Mouse (Mus musculus) left cerebral cortex, postnatal 4 days (tissue): ENCODE data around the gene Mrpl51. TPM values are rescaled to one million over a fixed set of nuclear protein-coding genes. Genes with fewer than 3 reads are reported as not detected.
"Not testable (repeated sequence)": the region's sequence is repeated elsewhere in the genome, so short reads cannot be mapped to it uniquely, and the experiment has no call there.

Experiments
- DNase-seq: peaks from one replicate; pipeline ENCODE4 v3.0.0-alpha.2; 2022
- intact Hi-C: fragments of 180-260 bp; cut with DNase I; formaldehyde crosslinking; loops from one replicate; pipeline ENCODE4 v1.15.1; 2025
- total RNA-seq, 2 experiments: library from RNA; stranded (reverse); gene quantifications; 2 replicates each; pipeline ENCODE4 v1.2.3; 2021

The Mrpl51 gene
- total RNA-seq, 2 experiments from 2014 or later: 67.7 to 72.7 TPM

GRCm38 (mm10) chr6:125158944-125159492 is 32.6 kb upstream of the Mrpl51 start:
- DNase-seq: no peak
- intact Hi-C loops: no loop called here

GRCm38 (mm10) chr6:125159773-125160557 is 31.6 kb upstream of the Mrpl51 start:
- intact Hi-C loops: loop anchor here (5.0 kb wide), 1 partner anchor 112 kb away; no protein-coding TSS in a partner anchor
- no peak for DNase-seq

DNA sequence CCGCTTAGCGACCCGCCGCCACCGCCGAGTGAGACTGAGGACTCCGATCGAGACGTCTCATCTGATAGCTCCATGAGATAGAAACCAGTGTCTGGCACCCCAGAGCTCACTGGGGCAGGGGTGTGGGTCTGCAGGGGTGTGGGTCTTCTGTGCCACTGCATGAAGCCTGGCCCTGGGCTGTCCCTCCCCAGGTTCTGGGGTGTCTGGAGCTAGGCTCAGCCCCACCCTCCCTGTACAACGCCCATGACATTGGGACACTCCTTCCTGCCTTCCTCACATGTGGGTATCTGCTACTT is 31.1 kb upstream of the Mrpl51 start:
- DNase-seq: no peak
- intact Hi-C loops: loop anchor here (5.0 kb wide), 1 partner anchor 112 kb away; no protein-coding TSS in a partner anchor

DNA sequence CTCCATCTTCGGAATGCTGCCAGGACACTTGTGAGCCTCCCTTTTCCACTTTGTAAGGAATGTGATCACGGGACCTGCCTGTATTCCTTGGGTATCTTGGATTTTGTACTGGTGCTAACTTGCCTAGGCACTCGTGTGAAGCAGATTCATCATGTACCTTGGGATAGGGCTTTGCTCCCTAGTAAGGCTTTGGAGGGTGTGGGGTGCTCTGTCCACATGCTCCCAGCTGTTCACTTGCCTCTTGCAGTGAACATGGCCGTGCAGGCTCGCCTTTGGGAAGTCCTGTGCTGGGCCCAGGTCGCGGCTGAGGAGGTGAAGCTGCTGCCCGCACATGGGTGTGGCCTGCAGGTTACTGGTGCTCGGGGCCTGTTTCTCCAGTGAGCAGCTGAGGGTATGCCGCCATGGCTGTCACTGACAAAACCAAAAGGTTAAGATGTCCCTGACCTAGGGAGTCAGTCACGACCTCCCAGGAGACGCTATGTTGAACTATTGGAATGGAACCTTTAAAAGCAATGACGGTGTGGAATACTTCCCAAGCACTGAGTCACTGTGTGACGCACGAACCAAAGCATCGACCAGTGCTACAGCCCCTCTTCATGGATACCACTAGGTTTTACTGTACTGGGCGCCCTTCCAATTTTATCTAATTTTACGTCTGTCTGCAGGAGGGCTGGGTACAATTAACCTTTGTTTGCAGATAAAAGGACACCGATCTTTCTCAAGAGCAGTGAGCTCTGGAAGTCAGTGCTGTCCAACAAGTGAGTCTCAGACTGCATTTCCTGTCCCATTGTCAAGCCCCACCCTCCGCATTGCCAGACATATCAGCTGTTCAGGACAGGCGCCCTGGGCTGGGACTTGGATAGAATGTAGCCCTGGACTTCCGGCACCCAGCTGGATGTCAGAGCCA is 30.5 kb upstream of the Mrpl51 start:
- intact Hi-C loops: loop anchor here (5.0 kb wide), 1 partner anchor 111 kb away; no protein-coding TSS in a partner anchor
- peak; percentile 28 for DNase-seq

DNA sequence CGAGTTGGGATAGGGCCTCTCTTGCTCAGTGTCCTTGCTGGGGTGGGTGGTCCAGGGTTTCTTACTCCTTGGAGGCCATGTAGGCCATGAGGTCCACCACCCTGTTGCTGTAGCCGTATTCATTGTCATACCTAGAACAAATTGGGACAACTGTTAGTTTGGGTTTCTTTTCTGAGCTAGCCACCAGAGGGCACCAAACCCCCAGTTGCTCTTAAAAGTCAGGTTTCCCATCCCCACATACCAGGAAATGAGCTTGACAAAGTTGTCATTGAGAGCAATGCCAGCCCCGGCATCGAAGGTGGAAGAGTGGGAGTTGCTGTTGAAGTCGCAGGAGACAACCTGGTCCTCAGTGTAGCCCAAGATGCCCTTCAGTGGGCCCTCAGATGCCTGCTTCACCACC is 29.6 kb upstream of the Mrpl51 start:
- intact Hi-C loops: loop anchor here (5.0 kb wide), 1 partner anchor 110 kb away; no protein-coding TSS in a partner anchor
- DNase-seq: peak; percentile 72

DNA sequence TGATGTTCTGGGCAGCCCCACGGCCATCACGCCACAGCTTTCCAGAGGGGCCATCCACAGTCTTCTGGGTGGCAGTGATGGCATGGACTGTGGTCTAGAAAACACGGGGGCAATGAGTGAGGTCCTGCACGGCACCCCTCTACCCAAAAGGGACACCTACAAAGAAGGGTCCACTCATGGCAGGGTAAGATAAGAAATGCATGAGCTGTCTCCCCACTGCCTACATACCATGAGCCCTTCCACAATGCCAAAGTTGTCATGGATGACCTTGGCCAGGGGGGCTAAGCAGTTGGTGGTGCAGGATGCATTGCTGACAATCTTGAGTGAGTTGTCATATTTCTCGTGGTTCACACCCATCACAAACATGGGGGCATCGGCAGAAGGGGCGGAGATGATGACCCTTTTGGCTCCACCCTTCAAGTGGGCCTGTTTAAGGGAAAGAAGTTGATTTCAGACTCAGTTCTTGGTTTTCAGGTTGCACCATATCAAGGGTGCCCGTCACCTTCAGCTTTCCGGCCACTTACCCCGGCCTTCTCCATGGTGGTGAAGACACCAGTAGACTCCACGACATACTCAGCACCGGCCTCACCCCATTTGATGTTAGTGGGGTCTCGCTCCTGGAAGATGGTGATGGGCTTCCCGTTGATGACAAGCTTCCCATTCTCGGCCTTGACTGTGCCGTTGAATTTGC is 28.8 kb upstream of the Mrpl51 start:
- not testable (repeated sequence) for DNase-seq

GRCm38 (mm10) chr6:125163801-125164657 is 27.6 kb upstream of the Mrpl51 start:
- intact Hi-C loops: loop anchor here (5.0 kb wide), 1 partner anchor 108 kb away; no protein-coding TSS in a partner anchor
- no peak for DNase-seq

More for the DNA sequence above, 28.8 kb upstream of the Mrpl51 start:
- intact Hi-C loops: loop anchor here (5.0 kb wide), 1 partner anchor 110 kb away; no protein-coding TSS in a partner anchor

GRCm38 (mm10) chr6:125164672-125165327 is 26.8 kb upstream of the Mrpl51 start:
- peak; percentile 78 for DNase-seq
- intact Hi-C loops: loop anchor here (5.0 kb wide), 1 partner anchor 108 kb away; no protein-coding TSS in a partner anchor

DNA sequence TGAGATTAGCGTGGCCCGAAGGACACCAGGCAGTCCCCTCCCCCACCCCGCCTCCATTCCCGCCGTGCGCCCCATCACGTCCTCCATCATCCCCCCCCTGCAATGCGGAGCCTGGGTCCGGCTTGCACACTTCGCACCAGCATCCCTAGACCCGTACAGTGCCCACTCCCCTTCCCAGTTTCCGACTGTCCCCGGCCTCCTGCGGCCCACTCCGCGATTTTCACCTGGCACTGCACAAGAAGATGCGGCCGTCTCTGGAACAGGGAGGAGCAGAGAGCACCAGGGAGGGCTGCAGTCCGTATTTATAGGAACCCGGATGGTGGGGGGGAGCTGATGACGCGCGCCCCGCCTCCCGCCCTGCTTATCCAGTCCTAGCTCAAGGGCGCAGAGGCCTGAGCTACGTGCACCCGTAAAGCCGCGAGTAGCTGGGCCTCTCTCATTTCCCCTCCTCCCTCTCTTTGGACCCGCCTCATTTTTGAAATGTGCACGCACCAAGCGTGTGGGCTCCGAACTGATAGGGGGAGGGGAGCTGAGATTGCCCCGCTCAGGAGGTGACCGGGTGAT is 26.2 kb upstream of the Mrpl51 start:
- DNase-seq: peak; percentile 98
- intact Hi-C loops: no loop called here

DNA sequence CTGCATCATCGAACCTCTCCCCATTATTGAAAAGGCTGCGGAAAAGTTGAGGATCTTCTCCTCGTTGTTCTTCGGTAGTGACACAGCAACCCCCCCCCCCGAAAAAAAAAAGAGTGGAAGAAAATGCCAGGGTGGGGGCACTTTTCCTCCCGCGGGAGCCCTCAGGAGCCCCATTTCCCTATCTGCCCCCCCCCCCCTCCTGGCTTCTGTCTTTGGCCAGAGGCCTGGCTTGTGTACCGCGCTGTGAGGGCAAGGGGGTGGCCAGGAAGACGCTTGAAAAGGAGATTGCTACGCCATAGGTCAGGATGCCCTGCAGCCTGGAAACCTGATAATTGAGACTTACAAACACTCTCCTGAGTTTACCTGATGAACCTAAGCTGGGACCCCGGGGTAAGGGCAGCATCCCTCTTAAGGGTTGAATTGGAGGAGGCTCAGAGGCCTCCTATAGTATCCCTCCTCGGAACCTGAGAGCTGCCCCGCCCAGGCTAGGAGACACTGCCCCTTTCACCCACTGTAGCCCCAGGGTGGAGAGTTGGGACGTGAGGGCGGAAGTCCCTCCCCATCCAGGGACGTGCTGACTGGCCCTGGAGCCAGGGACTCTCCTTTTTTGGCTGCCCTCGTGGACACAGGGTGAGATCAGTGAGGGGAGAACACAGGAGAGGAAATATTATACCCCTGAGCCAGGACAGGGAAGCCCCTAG is 25.4 kb upstream of the Mrpl51 start, which contains the start of gene Gapdh:
TSS of gene Gapdh (minus strand) at position 417 of the 701 bp plus-strand sequence.
- intact Hi-C loops: no loop called here
- DNase-seq: peak; percentile 68

- intact Hi-C loops: no loop called here
Observed at GRCm38 (mm10) chr6:125166861-125167650, 24.5 kb upstream of the Mrpl51 start.

DNA sequence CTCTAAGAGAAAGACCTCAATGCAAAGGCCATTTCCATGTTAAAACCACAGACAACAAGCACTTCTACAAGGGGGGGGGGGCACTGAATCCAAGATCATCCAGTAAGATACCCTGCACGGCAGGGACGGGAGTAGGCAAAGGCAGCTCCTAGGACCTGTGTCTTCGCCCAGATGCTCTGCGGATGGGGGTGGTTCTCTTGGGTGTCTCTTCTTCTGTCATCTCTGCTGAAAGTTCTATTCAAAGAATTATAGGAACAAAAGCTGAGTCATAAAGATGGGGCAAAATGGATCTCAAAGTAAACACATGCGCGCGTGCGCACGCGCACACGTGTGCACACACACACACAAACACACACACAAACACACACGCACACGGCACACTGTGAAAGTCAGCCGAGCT is 23.5 kb upstream of the Mrpl51 start:
- DNase-seq: no peak
- intact Hi-C loops: no loop called here

More at GRCm38 (mm10) chr6:125166861-125167650, 24.5 kb upstream of the Mrpl51 start:
- peak; percentile 66 for DNase-seq

GRCm38 (mm10) chr6:125170194-125170593 is 21.4 kb upstream of the Mrpl51 start:
- intact Hi-C loops: no loop called here
- no peak for DNase-seq

DNA sequence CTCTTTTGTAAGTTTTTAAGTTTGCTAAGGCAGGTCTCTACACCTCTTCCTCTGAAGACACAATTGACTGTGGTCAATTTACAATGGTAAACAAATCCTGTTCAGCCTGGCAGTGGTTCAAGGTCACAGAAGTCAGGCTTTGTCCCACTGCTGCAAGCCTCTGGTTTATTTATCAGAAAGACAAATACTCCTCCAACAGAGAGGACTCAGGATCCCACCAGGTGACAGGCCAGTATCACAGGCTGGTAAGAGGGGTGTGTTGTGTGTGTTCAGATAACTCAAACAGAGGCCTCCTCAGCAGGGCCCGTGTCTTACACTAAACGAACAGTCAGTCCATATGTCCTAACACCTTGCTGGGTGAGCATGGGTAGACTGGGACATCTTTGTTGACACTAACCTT is 19.1 kb upstream of the Mrpl51 start:
- intact Hi-C loops: no loop called here
- DNase-seq: no peak

GRCm38 (mm10) chr6:125173256-125173655 is 18.3 kb upstream of the Mrpl51 start:
- intact Hi-C loops: no loop called here
- no peak for DNase-seq

DNA sequence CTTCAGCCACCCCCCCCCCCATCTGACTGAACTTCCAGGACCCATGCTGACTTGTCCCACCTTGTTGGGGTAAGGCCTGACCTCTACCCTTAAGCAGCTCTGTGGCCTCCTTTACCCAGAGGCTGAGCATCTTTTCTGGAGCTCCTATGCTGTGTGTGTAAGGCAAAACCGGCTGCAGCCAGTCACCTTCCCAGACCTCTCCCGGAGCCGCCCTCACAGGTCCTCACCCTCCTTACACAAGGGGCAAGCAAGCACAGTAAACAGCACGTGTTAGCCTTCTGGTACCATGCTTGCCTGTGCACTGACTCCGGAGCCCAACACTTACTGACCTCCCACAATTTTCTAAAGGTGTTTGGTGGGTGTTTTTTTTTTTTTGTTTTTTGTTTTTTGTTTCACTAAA is 16.1 kb upstream of the Mrpl51 start:
- DNase-seq: no peak

GRCm38 (mm10) chr6:125179601-125180000 is 12.0 kb upstream of the Mrpl51 start:
- intact Hi-C loops: no loop called here
- DNase-seq: no peak

More for the DNA sequence above, 16.1 kb upstream of the Mrpl51 start:
- intact Hi-C loops: no loop called here
